Mouse (Mus musculus): ENCODE data around the gene Ubqln4. TPM values are rescaled to one million over a fixed set of nuclear protein-coding genes. Genes with fewer than 3 reads are reported as not detected.
A peak's percentile ranks its signal among the peaks of the same experiment; 100 is the strongest.
"Not testable (repeated sequence)": the region's sequence is repeated elsewhere in the genome, so short reads cannot be mapped to it uniquely, and the experiment has no call there.

Gene Ubqln4
- polyA plus RNA-seq, 1 experiment = 55.9 TPM

GRCm38 (mm10) chr3:88603714-88604161 is 50.2 kb downstream of the Ubqln4 start:
- H3K27me3 ChIP-seq (ENCODE audit: control insufficient read depth, insufficient read depth, insufficient read length) = no peaks in the 10 kb centered on the region
- no peaks in the 10 kb centered on the region for H3K79me2 ChIP-seq (ENCODE audit: control insufficient read depth, insufficient read depth)
- no peaks in the 10 kb centered on the region for H3K79me3 ChIP-seq (ENCODE audit: low read depth)
- TF ChIP-seq FOSL1 (IDR thresholded peaks at IDR 0.05; ENCODE audit: insufficient read depth, low read length, poor library complexity, severe bottlenecking) = no peak
- peak; percentile 69 for TF ChIP-seq CTCF (IDR thresholded peaks at IDR 0.05; ENCODE audit: control insufficient read depth, insufficient read depth, insufficient read length)
- no peaks in the 10 kb centered on the region for H3K36me3 ChIP-seq (ENCODE audit: control insufficient read depth, insufficient read depth)
- H3K4me3 ChIP-seq (ENCODE audit: insufficient read depth, poor library complexity, severe bottlenecking) = no peak overlapping the region
- no peak overlapping the region for H3ac ChIP-seq (ENCODE audit: control insufficient read depth, insufficient read length, low read depth)

- Histone ChIP-seq H3K79me3 (ENCODE audit: low read depth) (no peaks in the 10 kb centered on the region), H3K4me3 (ENCODE audit: insufficient read depth, poor library complexity, severe bottlenecking) (no peak overlapping the region), H3K36me3 (ENCODE audit: control insufficient read depth, insufficient read depth) (no peaks in the 10 kb centered on the region), H3ac (ENCODE audit: control insufficient read depth, insufficient read length, low read depth) (no peak overlapping the region), H3K79me2 (ENCODE audit: control insufficient read depth, insufficient read depth) (no peaks in the 10 kb centered on the region), H3K27me3 (ENCODE audit: control insufficient read depth, insufficient read depth, insufficient read length) (no peaks in the 10 kb centered on the region)
- TF ChIP-seq USF1 (IDR thresholded peaks at IDR 0.05; ENCODE audit: low read depth) = no peak
- TF ChIP-seq FOSL1 (IDR thresholded peaks at IDR 0.05; ENCODE audit: insufficient read depth, low read length, poor library complexity, severe bottlenecking) = no peak
Observed at GRCm38 (mm10) chr3:88604863-88605262, 51.3 kb downstream of the Ubqln4 start.

GRCm38 (mm10) chr3:88605666-88606065 is 52.1 kb downstream of the Ubqln4 start, which contains the start of gene Arhgef2:
TSS of gene Arhgef2 (plus strand) at chr3:88605966.
- not testable (repeated sequence) for H3K79me3 ChIP-seq (ENCODE audit: low read depth); H3ac ChIP-seq (ENCODE audit: control insufficient read depth, insufficient read length, low read depth); H3K27me3 ChIP-seq (ENCODE audit: control insufficient read depth, insufficient read depth, insufficient read length); H3K4me3 ChIP-seq (ENCODE audit: insufficient read depth, poor library complexity, severe bottlenecking); H3K36me3 ChIP-seq (ENCODE audit: control insufficient read depth, insufficient read depth); H3K79me2 ChIP-seq (ENCODE audit: control insufficient read depth, insufficient read depth)

GRCm38 (mm10) chr3:88607065-88607757 is 53.7 kb downstream of the Ubqln4 start:
- H3K36me3 ChIP-seq (ENCODE audit: control insufficient read depth, insufficient read depth) = no peaks in the 10 kb centered on the region
- no peaks in the 10 kb centered on the region for H3K27me3 ChIP-seq (ENCODE audit: control insufficient read depth, insufficient read depth, insufficient read length)
- H3K79me2 ChIP-seq (ENCODE audit: control insufficient read depth, insufficient read depth) = no peaks in the 10 kb centered on the region
- peak overlapping the region; percentile 14 for H3ac ChIP-seq (ENCODE audit: control insufficient read depth, insufficient read length, low read depth)
- peak overlapping the region; percentile 12 for H3K4me3 ChIP-seq (ENCODE audit: insufficient read depth, poor library complexity, severe bottlenecking)
- TF ChIP-seq FOSL1 (IDR thresholded peaks at IDR 0.05; ENCODE audit: insufficient read depth, low read length, poor library complexity, severe bottlenecking) = no peak
- peak; percentile 85 for TF ChIP-seq CTCF (IDR thresholded peaks at IDR 0.05; ENCODE audit: control insufficient read depth, insufficient read depth, insufficient read length)
- peak; percentile 30 for TF ChIP-seq USF1 (IDR thresholded peaks at IDR 0.05; ENCODE audit: low read depth)
- H3K79me3 ChIP-seq (ENCODE audit: low read depth) = no peaks in the 10 kb centered on the region

GRCm38 (mm10) chr3:88607758-88608138 is 54.2 kb downstream of the Ubqln4 start:
- Histone ChIP-seq H3K27me3 (ENCODE audit: control insufficient read depth, insufficient read depth, insufficient read length) (no peaks in the 10 kb centered on the region), H3K79me3 (ENCODE audit: low read depth) (no peaks in the 10 kb centered on the region), H3K79me2 (ENCODE audit: control insufficient read depth, insufficient read depth) (no peaks in the 10 kb centered on the region), H3K36me3 (ENCODE audit: control insufficient read depth, insufficient read depth) (no peaks in the 10 kb centered on the region), H3ac (ENCODE audit: control insufficient read depth, insufficient read length, low read depth) (peak overlapping the region; percentile 14), H3K4me3 (ENCODE audit: insufficient read depth, poor library complexity, severe bottlenecking) (no peak overlapping the region)
- no peak for TF ChIP-seq FOSL1 (IDR thresholded peaks at IDR 0.05; ENCODE audit: insufficient read depth, low read length, poor library complexity, severe bottlenecking)
- no peak for TF ChIP-seq USF1 (IDR thresholded peaks at IDR 0.05; ENCODE audit: low read depth)

- TF ChIP-seq MYOD1 (IDR thresholded peaks at IDR 0.05; ENCODE audit: control insufficient read depth, insufficient read length, low read depth) (peak; percentile 63), MYOG (IDR thresholded peaks at IDR 0.05; ENCODE audit: control insufficient read depth, extremely low read depth, insufficient read length) (no peak)
- Histone ChIP-seq H3K36me3 (ENCODE audit: control insufficient read depth, insufficient read depth) (no peaks in the 10 kb centered on the region), H3K79me2 (ENCODE audit: control insufficient read depth, insufficient read depth) (no peaks in the 10 kb centered on the region), H3K79me3 (ENCODE audit: low read depth) (no peaks in the 10 kb centered on the region), H3K27me3 (ENCODE audit: control insufficient read depth, insufficient read depth, insufficient read length) (no peaks in the 10 kb centered on the region), H3K4me3 (ENCODE audit: insufficient read depth, poor library complexity, severe bottlenecking) (no peak overlapping the region), H3ac (ENCODE audit: control insufficient read depth, insufficient read length, low read depth) (peak overlapping the region; percentile 10)
Observed at GRCm38 (mm10) chr3:88609066-88609465, 55.5 kb downstream of the Ubqln4 start.

GRCm38 (mm10) chr3:88614418-88614817 is 60.9 kb downstream of the Ubqln4 start:
- Histone ChIP-seq H3K79me3 (ENCODE audit: low read depth) (peaks cover 2% of the 10 kb centered on the region), H3ac (ENCODE audit: control insufficient read depth, insufficient read length, low read depth) (no peak overlapping the region)
- TF ChIP-seq MYOG (IDR thresholded peaks at IDR 0.05; ENCODE audit: control insufficient read depth, extremely low read depth, insufficient read length) = no peak
- TF ChIP-seq MYOD1 (IDR thresholded peaks at IDR 0.05; ENCODE audit: control insufficient read depth, insufficient read length, low read depth) = no peak
- no peak for TF ChIP-seq CTCF (IDR thresholded peaks at IDR 0.05; ENCODE audit: control insufficient read depth, insufficient read depth, insufficient read length)
- TF ChIP-seq FOSL1 (IDR thresholded peaks at IDR 0.05; ENCODE audit: insufficient read depth, low read length, poor library complexity, severe bottlenecking) = no peak

More at GRCm38 (mm10) chr3:88614418-88614817, 60.9 kb downstream of the Ubqln4 start:
- no peaks in the 10 kb centered on the region for H3K27me3 ChIP-seq (ENCODE audit: control insufficient read depth, insufficient read depth, insufficient read length)
- H3K36me3 ChIP-seq (ENCODE audit: control insufficient read depth, insufficient read depth) = no peaks in the 10 kb centered on the region
- peaks cover 21% of the 10 kb centered on the region for H3K79me2 ChIP-seq (ENCODE audit: control insufficient read depth, insufficient read depth)
- H3K4me3 ChIP-seq (ENCODE audit: insufficient read depth, poor library complexity, severe bottlenecking) = no peak overlapping the region

All from C2C12 (cell line).